Mouse (Mus musculus): Measurements from ENCODE around the gene Zfp423. TPM values are rescaled to one million over a fixed set of nuclear protein-coding genes. Genes with fewer than 3 reads are reported as not detected.

The Zfp423 gene
- 17.7 and 19.6 TPM in 2 replicates for polyA plus RNA-seq (2015; fragmentation: Nextera tagmentation; extraction: Ambion mirVana)

- ATAC-seq (replicated peaks) = peak; percentile 14; the same call in 1 of the 2 replicates
- H3K27me3 ChIP-seq = no peaks in the 10 kb centered on the region; the same call in 1 of the 2 replicates
- H3K27ac ChIP-seq (replicated peaks) = peak within 1 kb of the TSS; percentile 93
- H3K4me1 ChIP-seq = peaks cover 64% of the 10 kb centered on the region
- H3K4me2 ChIP-seq (replicated peaks) = peak within 1 kb of the TSS; percentile 94
- H3K9me3 ChIP-seq = no peaks in the 10 kb centered on the region
- H3K36me3 ChIP-seq = no peaks in the 10 kb centered on the region
- peak within 1 kb of the TSS; percentile 89 for H3K9ac ChIP-seq (replicated peaks)
- peak within 1 kb of the TSS; percentile 87 for H3K4me3 ChIP-seq
- WGBS = under 1% methylated on average over 26 of the region's 48 CpGs
Measured at GRCm38 (mm10) chr8:87959320-87959920, at the start of gene Zfp423. Gene Zfp423 (minus strand): TSS chr8:87959595.

GRCm38 (mm10) chr8:88006811-88007210, 47.4 kb upstream of the Zfp423 start:
- Histone ChIP-seq H3K4me1 (peaks cover 2% of the 10 kb centered on the region; the same call in 1 of the 2 replicates), H3K9me3 (no peaks in the 10 kb centered on the region), H3K27ac (replicated peaks) (no peak overlapping the region), H3K9ac (replicated peaks) (no peak overlapping the region), H3K27me3 (no peaks in the 10 kb centered on the region), H3K4me2 (replicated peaks) (no peak overlapping the region), H3K4me3 (no peak overlapping the region), H3K36me3 (no peaks in the 10 kb centered on the region)
- 84% methylated on average over 5 of the region's 5 CpGs for WGBS
- no peak for ATAC-seq (replicated peaks)

GRCm38 (mm10) chr8:87984778-87985177, 25.4 kb upstream of the Zfp423 start:
- Histone ChIP-seq H3K4me2 (replicated peaks) (no peak overlapping the region), H3K36me3 (no peaks in the 10 kb centered on the region), H3K4me3 (no peak overlapping the region), H3K9ac (replicated peaks) (no peak overlapping the region), H3K9me3 (no peaks in the 10 kb centered on the region), H3K27me3 (no peaks in the 10 kb centered on the region), H3K27ac (replicated peaks) (no peak overlapping the region), H3K4me1 (no peaks in the 10 kb centered on the region)
- WGBS = 64% methylated on average over 5 of the region's 5 CpGs
- no peak for ATAC-seq (replicated peaks)

DNA sequence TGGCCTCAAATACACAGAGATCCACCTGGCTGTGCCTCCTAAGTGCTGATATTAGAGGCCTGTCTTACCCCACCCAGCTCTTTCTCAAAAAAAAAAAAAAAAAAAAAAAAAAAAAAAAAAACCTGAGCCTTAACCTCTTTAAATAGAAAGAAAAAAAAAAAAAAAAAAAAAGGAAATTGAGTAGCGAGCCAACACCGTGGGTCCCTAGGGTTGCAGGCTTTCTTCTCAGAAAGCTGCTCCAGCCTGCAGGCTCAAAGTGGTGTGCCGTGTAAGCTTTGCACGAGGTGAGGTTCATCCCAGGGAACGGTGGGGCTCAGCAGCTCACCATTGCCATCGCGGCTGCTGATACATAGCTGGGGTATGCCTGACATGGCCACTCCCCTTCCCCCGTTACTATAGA, 24.6 kb upstream of the Zfp423 start:
- H3K4me2 ChIP-seq (replicated peaks) = no peak overlapping the region
- no peak overlapping the region for H3K9ac ChIP-seq (replicated peaks)
- 57% methylated on average over 8 of the region's 8 CpGs for WGBS
- no peak overlapping the region for H3K27ac ChIP-seq (replicated peaks)
- H3K4me1 ChIP-seq = no peaks in the 10 kb centered on the region
- H3K27me3 ChIP-seq = no peaks in the 10 kb centered on the region
- no peak overlapping the region for H3K4me3 ChIP-seq
- no peak for ATAC-seq (replicated peaks)
- H3K9me3 ChIP-seq = no peaks in the 10 kb centered on the region
- H3K36me3 ChIP-seq = no peaks in the 10 kb centered on the region

- no peak for ATAC-seq (replicated peaks)
- Histone ChIP-seq H3K27me3 (no peaks in the 10 kb centered on the region), H3K4me3 (no peak overlapping the region), H3K27ac (replicated peaks) (no peak overlapping the region), H3K36me3 (no peaks in the 10 kb centered on the region), H3K9me3 (no peaks in the 10 kb centered on the region), H3K9ac (replicated peaks) (no peak overlapping the region), H3K4me2 (replicated peaks) (no peak overlapping the region), H3K4me1 (no peaks in the 10 kb centered on the region)
- WGBS = 93% methylated on average over 4 of the region's 4 CpGs
Measured at GRCm38 (mm10) chr8:87982936-87983335, 23.5 kb upstream of the Zfp423 start.

DNA sequence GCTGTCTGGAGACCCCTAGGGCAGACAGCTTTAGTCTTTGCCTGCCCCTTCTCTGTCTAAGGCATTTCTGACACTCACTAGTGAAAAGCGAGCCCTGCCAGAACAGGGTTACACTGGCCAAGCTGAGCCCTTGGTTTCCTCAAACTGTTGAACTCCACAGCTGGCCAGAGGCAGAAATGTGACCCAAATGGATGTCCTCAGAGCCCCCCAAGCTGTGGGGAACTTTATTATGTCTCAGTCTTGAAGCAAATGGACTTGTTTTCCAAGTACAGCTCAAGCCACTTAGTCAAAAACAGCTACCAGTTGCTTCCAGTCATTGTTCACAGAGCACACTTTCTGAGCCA, 16.0 kb upstream of the Zfp423 start:
- H3K27me3 ChIP-seq = peaks cover 8% of the 10 kb centered on the region; the same call in 1 of the 2 replicates
- H3K27ac ChIP-seq (replicated peaks) = no peak overlapping the region
- no peak for ATAC-seq (replicated peaks)
- no peak overlapping the region for H3K4me3 ChIP-seq
- no peak overlapping the region for H3K9ac ChIP-seq (replicated peaks)
- 27% methylated on average over 1 of the region's 1 CpGs for WGBS
- peaks cover 18% of the 10 kb centered on the region for H3K4me1 ChIP-seq
- H3K4me2 ChIP-seq (replicated peaks) = peak overlapping the region; percentile 64; the same call in 1 of the 2 replicates
- no peaks in the 10 kb centered on the region for H3K9me3 ChIP-seq
- no peaks in the 10 kb centered on the region for H3K36me3 ChIP-seq

DNA sequence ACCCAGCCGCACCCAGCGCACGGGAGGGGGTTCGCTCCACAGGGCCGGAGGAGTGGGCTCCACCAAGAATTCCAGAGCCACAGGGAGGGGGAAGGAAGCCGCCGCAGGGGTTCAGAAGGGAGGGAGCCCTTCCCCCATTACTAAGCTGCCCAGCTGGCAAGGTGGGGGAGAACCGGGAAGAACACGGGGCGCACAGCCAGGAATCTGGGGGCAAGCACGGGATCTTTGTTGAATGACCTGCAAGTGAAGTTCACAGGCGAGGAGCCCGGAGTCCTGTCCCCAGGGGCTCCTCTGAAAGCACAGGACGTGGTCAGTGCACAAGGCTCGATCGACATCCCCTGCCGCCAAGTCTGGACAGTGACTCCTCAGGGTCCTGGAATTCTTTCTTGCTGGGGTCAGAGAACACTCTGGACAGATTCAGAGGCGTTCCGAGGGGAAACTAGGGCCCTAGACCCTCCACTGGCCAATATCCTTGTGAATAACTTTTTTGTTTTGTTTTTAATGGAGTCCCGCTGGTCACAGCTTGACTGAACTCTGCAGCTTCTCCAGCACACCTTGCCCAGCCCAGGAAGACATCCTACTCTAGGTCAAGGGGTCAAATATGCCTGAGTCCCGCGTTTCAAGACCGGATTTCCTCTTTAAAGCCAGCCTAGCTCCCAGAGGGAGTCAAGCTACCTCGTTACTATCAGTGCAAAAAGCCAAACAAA, 15.5 kb upstream of the Zfp423 start:
- 0 out of 2 replicates have a peak overlapping the region, but pooled peaks have one; percentile 23 for H3K27ac ChIP-seq (replicated peaks)
- no peak for ATAC-seq (replicated peaks)
- H3K4me2 ChIP-seq (replicated peaks) = peak overlapping the region; percentile 64
- peaks cover 8% of the 10 kb centered on the region; the same call in 1 of the 2 replicates for H3K27me3 ChIP-seq
- H3K36me3 ChIP-seq = no peaks in the 10 kb centered on the region
- no peaks in the 10 kb centered on the region for H3K9me3 ChIP-seq
- H3K9ac ChIP-seq (replicated peaks) = peak overlapping the region; percentile 47
- peak overlapping the region; percentile 33 for H3K4me3 ChIP-seq
- 6% methylated on average over 24 of the region's 24 CpGs for WGBS
- peaks cover 18% of the 10 kb centered on the region for H3K4me1 ChIP-seq

GRCm38 (mm10) chr8:87974122-87974758, 14.8 kb upstream of the Zfp423 start:
- Histone ChIP-seq H3K4me1 (peaks cover 18% of the 10 kb centered on the region), H3K9ac (replicated peaks) (peak overlapping the region; percentile 47), H3K9me3 (no peaks in the 10 kb centered on the region), H3K4me2 (replicated peaks) (peak overlapping the region; percentile 64), H3K27me3 (peaks cover 8% of the 10 kb centered on the region; the same call in 1 of the 2 replicates), H3K4me3 (peak overlapping the region; percentile 33), H3K27ac (replicated peaks) (peak overlapping the region; percentile 56; the same call in 1 of the 2 replicates), H3K36me3 (no peaks in the 10 kb centered on the region)
- WGBS = 5% methylated on average over 21 of the region's 21 CpGs
- no peak for ATAC-seq (replicated peaks)

GRCm38 (mm10) chr8:87967866-87968620, 8.6 kb upstream of the Zfp423 start:
- WGBS = 30% methylated on average over 8 of the region's 8 CpGs
- no peak overlapping the region for H3K27ac ChIP-seq (replicated peaks)
- H3K36me3 ChIP-seq = no peaks in the 10 kb centered on the region
- H3K9me3 ChIP-seq = no peaks in the 10 kb centered on the region
- H3K4me3 ChIP-seq = no peak overlapping the region
- H3K27me3 ChIP-seq = no peaks in the 10 kb centered on the region
- ATAC-seq (replicated peaks) = no peak
- H3K9ac ChIP-seq (replicated peaks) = no peak overlapping the region
- no peak overlapping the region for H3K4me2 ChIP-seq (replicated peaks)
- H3K4me1 ChIP-seq = peaks cover 6% of the 10 kb centered on the region

- no peak for ATAC-seq (replicated peaks)
- H3K27me3 ChIP-seq = no peaks in the 10 kb centered on the region
- 8% methylated on average over 2 of the region's 2 CpGs for WGBS
- H3K36me3 ChIP-seq = no peaks in the 10 kb centered on the region
- peaks cover 12% of the 10 kb centered on the region for H3K4me1 ChIP-seq
- H3K9ac ChIP-seq (replicated peaks) = no peak overlapping the region
- H3K4me2 ChIP-seq (replicated peaks) = no peak overlapping the region
- no peak overlapping the region for H3K4me3 ChIP-seq
- no peaks in the 10 kb centered on the region for H3K9me3 ChIP-seq
- H3K27ac ChIP-seq (replicated peaks) = peak overlapping the region; percentile 33; the same call in 1 of the 2 replicates
Measured at GRCm38 (mm10) chr8:87967057-87967820, 7.8 kb upstream of the Zfp423 start.

GRCm38 (mm10) chr8:87962514-87963225, 3.3 kb upstream of the Zfp423 start:
- H3K9ac ChIP-seq (replicated peaks) = peak overlapping the region; percentile 43
- H3K27ac ChIP-seq (replicated peaks) = peak overlapping the region; percentile 21; the same call in 1 of the 2 replicates

More at GRCm38 (mm10) chr8:87962514-87963225, 3.3 kb upstream of the Zfp423 start:
- 5% methylated on average over 26 of the region's 26 CpGs for WGBS
- Histone ChIP-seq H3K36me3 (no peaks in the 10 kb centered on the region), H3K4me1 (peaks cover 37% of the 10 kb centered on the region), H3K4me2 (replicated peaks) (peak overlapping the region; percentile 94), H3K9me3 (no peaks in the 10 kb centered on the region), H3K27me3 (no peaks in the 10 kb centered on the region; the same call in 1 of the 2 replicates), H3K4me3 (peak overlapping the region; percentile 87)
- ATAC-seq (replicated peaks) = no peak
